Mouse (Mus musculus) adrenal gland, postnatal 14 days (tissue): ENCODE results near the gene Btbd35f5. TPM values are rescaled to one million over a fixed set of nuclear protein-coding genes. Genes with fewer than 3 reads are reported as not detected.
"Not testable (repeated sequence)": the region's sequence is repeated elsewhere in the genome, so short reads cannot be mapped to it uniquely, and the experiment has no call there.

Experiments
- DNase-seq: peaks from one replicate; pipeline ENCODE4 v3.0.0; 2021; ENCODE audit warnings: mixed read lengths
- long read RNA-seq, 2 experiments: library from polyadenylated mRNA; stranded (forward); transcript quantifications; one replicate each; pipeline ENCODE4 v2.0.0; 2021
- total RNA-seq: library from RNA; stranded (reverse); gene quantifications from 2 replicates; pipeline ENCODE4 v1.2.3, GENCODE M21; 2021

The Btbd35f5 gene
- not detected in 2 replicates for total RNA-seq
- long read RNA-seq, experiment 1: 0 reads
- long read RNA-seq, experiment 2: 0 reads

GRCm38 (mm10) chrX:32973597-32973996 is at the start of gene Btbd35f5:
Gene Btbd35f5, plus strand, starts transcription at chrX:32973897.
- not testable (repeated sequence) for DNase-seq

- not testable (repeated sequence) for DNase-seq
These were observed 32.2 kb upstream of the Btbd35f5 start, which contains the start of gene Gm21789 for GRCm38 (mm10) chrX:32941468-32941867. Gene Gm21789, plus strand, starts transcription at chrX:32941768.

Other genes starting within 250 kb of the Btbd35f5 start
- gene Btbd35f21, start 247.8 kb upstream of the Btbd35f5 start, total RNA-seq: not detected in 2 replicates
- gene Btbd35f30, start 79.3 kb upstream of the Btbd35f5 start, total RNA-seq: not detected in 2 replicates
- not detected in 2 replicates for gene Gm21789, start 32.1 kb upstream of the Btbd35f5 start, total RNA-seq